Mouse (Mus musculus): ENCODE data around the gene Mpc2. TPM values are rescaled to one million over a fixed set of nuclear protein-coding genes. Genes with fewer than 3 reads are reported as not detected.
A peak's percentile ranks its signal among the peaks of the same experiment; 100 is the strongest.

Gene Mpc2
- polyA plus RNA-seq (2014; fragmentation: Nextera tagmentation; extraction: Ambion mirVana) = 110 and 127 TPM in 2 replicates

- peak; percentile 44; the same call in 1 of the 2 replicates for TF ChIP-seq CTCF (IDR thresholded peaks at IDR 0.05; ENCODE audit: low read depth)
- peak; percentile 93 for ATAC-seq (ENCODE audit: insufficient read depth)
- 0 out of 2 replicates have a peak, but pooled peaks cover 3% of the 10 kb centered on the region for H3K4me1 ChIP-seq (ENCODE audit: insufficient read depth)
Observed at GRCm38 (mm10) chr1:165460360-165460800, at the start of gene Mpc2, which contains the start of gene Dcaf6. Gene Mpc2, plus strand, starts transcription at chr1:165460637. Gene Dcaf6, minus strand, starts transcription at chr1:165460475.

DNA sequence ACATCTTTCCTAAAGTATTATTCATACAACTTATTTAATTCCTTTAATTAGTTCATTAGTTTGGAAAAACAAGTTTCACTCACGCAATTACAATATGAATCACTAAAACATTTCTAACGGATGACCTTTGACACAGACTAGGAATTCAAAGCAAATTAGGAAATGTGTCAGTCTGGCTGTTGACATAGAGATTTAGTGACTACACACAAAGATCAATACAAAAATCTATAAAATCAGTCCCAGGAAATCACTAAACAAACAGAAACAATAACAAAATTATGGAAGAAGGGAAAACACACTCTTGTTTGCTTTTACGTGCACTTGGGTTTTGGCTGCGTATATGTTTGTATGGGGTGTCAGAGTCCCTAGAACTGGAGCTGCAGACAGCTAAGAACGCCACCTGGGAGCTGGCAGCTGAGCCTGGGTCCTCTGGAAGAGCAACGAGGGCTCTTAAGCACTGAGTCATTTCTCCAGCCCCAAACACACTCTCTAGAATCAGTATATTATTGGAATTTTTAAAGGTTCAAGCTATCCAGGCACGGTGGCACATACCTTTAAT is 39.0 kb upstream of the Mpc2 start:
- no peak for TF ChIP-seq CTCF (IDR thresholded peaks at IDR 0.05; ENCODE audit: low read depth)
- Histone ChIP-seq H3K4me1 (ENCODE audit: insufficient read depth) (no peaks in the 10 kb centered on the region), H3K36me3 (ENCODE audit: insufficient read depth) (no peaks in the 10 kb centered on the region), H3K9me3 (ENCODE audit: low read depth, low read length) (no peaks in the 10 kb centered on the region), H3K9ac (no peak overlapping the region), H3K27ac (ENCODE audit: low read depth) (no peak overlapping the region), H3K4me2 (no peak overlapping the region), H3K27me3 (ENCODE audit: insufficient read depth, low read length) (no peaks in the 10 kb centered on the region), H3K4me3 (ENCODE audit: low read depth, low read length) (no peak overlapping the region)
- DNase-seq = no peak
- ATAC-seq (ENCODE audit: insufficient read depth) = no peak
- 74% methylated on average over 7 of the region's 7 CpGs for WGBS

More at GRCm38 (mm10) chr1:165460360-165460800, at the start of gene Mpc2, which contains the start of gene Dcaf6:
- peak within 1 kb of the TSS; percentile 82 for H3K9ac ChIP-seq
- H3K27ac ChIP-seq (ENCODE audit: low read depth) = peak within 1 kb of the TSS; percentile 95
- DNase-seq = peak; percentile 99
- WGBS = 1% methylated on average over 28 of the region's 37 CpGs
- no peaks in the 10 kb centered on the region for H3K9me3 ChIP-seq (ENCODE audit: low read depth, low read length)
- H3K4me2 ChIP-seq = peak within 1 kb of the TSS; percentile 87
- peak within 1 kb of the TSS; percentile 94 for H3K4me3 ChIP-seq (ENCODE audit: low read depth, low read length)
- no peaks in the 10 kb centered on the region for H3K27me3 ChIP-seq (ENCODE audit: insufficient read depth, low read length)
- no peaks in the 10 kb centered on the region for H3K36me3 ChIP-seq (ENCODE audit: insufficient read depth)

- Histone ChIP-seq H3K9ac (no peak overlapping the region), H3K27me3 (ENCODE audit: insufficient read depth, low read length) (no peaks in the 10 kb centered on the region), H3K4me2 (no peak overlapping the region), H3K36me3 (ENCODE audit: insufficient read depth) (no peaks in the 10 kb centered on the region), H3K27ac (ENCODE audit: low read depth) (no peak overlapping the region), H3K9me3 (ENCODE audit: low read depth, low read length) (no peaks in the 10 kb centered on the region), H3K4me3 (ENCODE audit: low read depth, low read length) (no peak overlapping the region), H3K4me1 (ENCODE audit: insufficient read depth) (no peaks in the 10 kb centered on the region)
- ATAC-seq (ENCODE audit: insufficient read depth) = no peak
- WGBS = 85% methylated on average over 2 of the region's 2 CpGs
- no peak for TF ChIP-seq CTCF (IDR thresholded peaks at IDR 0.05; ENCODE audit: low read depth)
- DNase-seq = no peak
Observed at GRCm38 (mm10) chr1:165426254-165426653, 34.2 kb upstream of the Mpc2 start.

- no peak for ATAC-seq (ENCODE audit: insufficient read depth)
Observed at GRCm38 (mm10) chr1:165432883-165433282, 27.6 kb upstream of the Mpc2 start.

GRCm38 (mm10) chr1:165438289-165439021 is 22.0 kb upstream of the Mpc2 start:
- no peak overlapping the region for H3K4me3 ChIP-seq (ENCODE audit: low read depth, low read length)
- H3K36me3 ChIP-seq (ENCODE audit: insufficient read depth) = no peaks in the 10 kb centered on the region
- H3K4me2 ChIP-seq = no peak overlapping the region
- H3K9ac ChIP-seq = no peak overlapping the region
- ATAC-seq (ENCODE audit: insufficient read depth) (no peak), DNase-seq (no peak)
- no peak for TF ChIP-seq CTCF (IDR thresholded peaks at IDR 0.05; ENCODE audit: low read depth)
- WGBS = 86% methylated on average over 1 of the region's 1 CpGs
- no peaks in the 10 kb centered on the region; the same call in 1 of the 2 replicates for H3K9me3 ChIP-seq (ENCODE audit: low read depth, low read length)
- H3K27ac ChIP-seq (ENCODE audit: low read depth) = no peak overlapping the region
- no peaks in the 10 kb centered on the region for H3K27me3 ChIP-seq (ENCODE audit: insufficient read depth, low read length)
- no peaks in the 10 kb centered on the region for H3K4me1 ChIP-seq (ENCODE audit: insufficient read depth)

More at GRCm38 (mm10) chr1:165432883-165433282, 27.6 kb upstream of the Mpc2 start:
- Histone ChIP-seq H3K9ac (no peak overlapping the region), H3K4me3 (ENCODE audit: low read depth, low read length) (no peak overlapping the region), H3K9me3 (ENCODE audit: low read depth, low read length) (no peaks in the 10 kb centered on the region; the same call in 1 of the 2 replicates), H3K27me3 (ENCODE audit: insufficient read depth, low read length) (no peaks in the 10 kb centered on the region), H3K4me1 (ENCODE audit: insufficient read depth) (no peaks in the 10 kb centered on the region), H3K4me2 (no peak overlapping the region), H3K36me3 (ENCODE audit: insufficient read depth) (no peaks in the 10 kb centered on the region), H3K27ac (ENCODE audit: low read depth) (no peak overlapping the region)
- 67% methylated on average over 1 of the region's 1 CpGs for WGBS
- no peak for TF ChIP-seq CTCF (IDR thresholded peaks at IDR 0.05; ENCODE audit: low read depth)
- no peak for DNase-seq

DNA sequence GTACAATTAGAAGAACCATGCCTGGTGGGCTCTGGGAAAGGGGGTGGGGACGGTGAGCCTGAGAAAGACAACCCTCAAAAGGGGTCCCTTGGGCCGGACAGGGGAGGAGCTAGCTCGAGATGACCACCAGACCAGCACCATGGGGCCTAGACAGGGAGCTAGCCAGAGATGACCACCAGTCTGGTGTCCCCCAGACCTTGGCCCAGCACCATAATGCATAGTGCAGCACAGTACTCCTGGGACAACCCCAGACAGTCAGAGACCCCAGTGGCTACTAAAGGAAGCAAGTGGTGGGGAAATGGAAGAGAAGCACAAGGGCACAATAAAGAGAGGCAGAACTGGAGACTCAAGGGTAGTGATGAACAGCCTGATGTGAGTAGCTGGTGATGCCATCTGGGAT is 19.6 kb upstream of the Mpc2 start:
- no peak for ATAC-seq (ENCODE audit: insufficient read depth)
- TF ChIP-seq CTCF (IDR thresholded peaks at IDR 0.05; ENCODE audit: low read depth) = no peak
- H3K36me3 ChIP-seq (ENCODE audit: insufficient read depth) = no peaks in the 10 kb centered on the region
- H3K4me1 ChIP-seq (ENCODE audit: insufficient read depth) = no peaks in the 10 kb centered on the region
- no peak overlapping the region for H3K4me3 ChIP-seq (ENCODE audit: low read depth, low read length)
- H3K9ac ChIP-seq = no peak overlapping the region
- no peak overlapping the region for H3K4me2 ChIP-seq
- no peaks in the 10 kb centered on the region for H3K9me3 ChIP-seq (ENCODE audit: low read depth, low read length)
- H3K27ac ChIP-seq (ENCODE audit: low read depth) = no peak overlapping the region
- WGBS = 79% methylated on average over 3 of the region's 3 CpGs
- H3K27me3 ChIP-seq (ENCODE audit: insufficient read depth, low read length) = no peaks in the 10 kb centered on the region
- DNase-seq = no peak

- Histone ChIP-seq H3K27me3 (ENCODE audit: insufficient read depth, low read length) (no peaks in the 10 kb centered on the region), H3K9ac (no peak overlapping the region), H3K4me1 (ENCODE audit: insufficient read depth) (no peaks in the 10 kb centered on the region), H3K9me3 (ENCODE audit: low read depth, low read length) (no peaks in the 10 kb centered on the region), H3K4me3 (ENCODE audit: low read depth, low read length) (no peak overlapping the region), H3K36me3 (ENCODE audit: insufficient read depth) (no peaks in the 10 kb centered on the region), H3K4me2 (no peak overlapping the region), H3K27ac (ENCODE audit: low read depth) (no peak overlapping the region)
- DNase-seq = no peak
- ATAC-seq (ENCODE audit: insufficient read depth) = no peak
- TF ChIP-seq CTCF (IDR thresholded peaks at IDR 0.05; ENCODE audit: low read depth) = no peak
Observed at GRCm38 (mm10) chr1:165441201-165441600, 19.2 kb upstream of the Mpc2 start.
